Mouse (Mus musculus): ENCODE measurements around the gene Fgfrl1. TPM values are rescaled to one million over a fixed set of nuclear protein-coding genes. Genes with fewer than 3 reads are reported as not detected.
A peak's percentile ranks its signal among the peaks of the same experiment; 100 is the strongest.

The Fgfrl1 gene
- 6.4 and 8.2 TPM in 2 replicates for polyA plus RNA-seq (2011; ENCODE audit: insufficient read depth, insufficient read length, low replicate concordance, missing spikeins)

DNA sequence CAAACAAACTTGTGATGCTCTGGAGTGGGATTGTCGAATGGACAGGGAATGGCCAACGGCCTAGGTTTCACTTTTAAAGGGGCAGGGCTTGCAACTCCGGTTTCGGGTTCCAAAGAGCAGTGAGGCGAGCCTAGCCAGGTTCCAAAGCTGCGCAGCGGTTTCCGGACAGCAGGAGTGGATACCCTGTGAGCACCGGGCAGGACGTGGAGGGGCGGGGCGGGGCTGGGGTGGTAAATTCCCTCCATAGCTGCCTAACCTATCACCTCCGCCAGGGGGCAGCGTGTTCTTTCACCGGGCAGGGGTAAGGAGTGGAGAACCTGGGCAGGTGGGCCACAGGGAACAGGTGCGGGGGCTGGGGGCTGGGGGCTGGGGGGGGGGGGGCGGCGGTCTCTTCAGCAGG, at the start of gene Fgfrl1:
Gene Fgfrl1, plus strand, starts transcription at position 112 of the 400 bp plus-strand sequence.
- Histone ChIP-seq H3K4me3 (replicated peaks; ENCODE audit: control insufficient read depth, low read depth, low read length) (peak within 1 kb of the TSS; percentile 70), H3K27ac (ENCODE audit: control insufficient read depth, insufficient read depth, low read depth, low read length, poor library complexity) (no peak within 1 kb of the TSS), H3K4me1 (ENCODE audit: control insufficient read depth, insufficient read depth, low read length) (peaks cover 3% of the 10 kb centered on the region; the same call in 1 of the 2 replicates)
- TF ChIP-seq CTCF (IDR thresholded peaks at IDR 0.05; ENCODE audit: control insufficient read depth, insufficient read depth, low read length) (peak; percentile 66), POLR2A (IDR thresholded peaks at IDR 0.05; ENCODE audit: borderline replicate concordance, control insufficient read depth, low read depth, low read length) (no peak)
- WGBS = under 1% methylated on average over 16 of the region's 18 CpGs

DNA sequence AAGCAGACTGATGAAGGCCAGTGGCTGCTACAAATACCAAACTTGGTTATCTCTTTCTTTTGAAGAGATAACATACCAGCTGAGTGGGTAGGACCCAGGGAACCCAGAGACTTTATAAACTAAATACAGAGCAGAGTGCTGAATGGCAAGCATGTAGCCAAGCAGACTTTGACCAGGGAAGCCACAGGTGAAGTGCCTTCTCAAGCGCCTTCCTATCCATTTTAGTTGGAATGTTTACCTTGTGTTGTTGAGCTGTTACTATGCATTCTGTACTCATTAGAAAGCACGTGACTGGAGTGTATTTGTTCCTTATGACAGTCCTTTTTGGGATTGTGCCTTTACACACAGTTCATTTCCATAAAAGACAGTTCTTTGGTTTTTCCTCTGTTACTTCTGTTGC, 48.5 kb upstream of the Fgfrl1 start:
- H3K4me3 ChIP-seq (replicated peaks; ENCODE audit: control insufficient read depth, low read depth, low read length) = no peak overlapping the region
- TF ChIP-seq POLR2A (IDR thresholded peaks at IDR 0.05; ENCODE audit: borderline replicate concordance, control insufficient read depth, low read depth, low read length) (no peak), CTCF (IDR thresholded peaks at IDR 0.05; ENCODE audit: control insufficient read depth, insufficient read depth, low read length) (no peak)
- WGBS = 79% methylated on average over 2 of the region's 2 CpGs
- no peak overlapping the region for H3K27ac ChIP-seq (ENCODE audit: control insufficient read depth, insufficient read depth, low read depth, low read length, poor library complexity)
- no peaks in the 10 kb centered on the region for H3K4me1 ChIP-seq (ENCODE audit: control insufficient read depth, insufficient read depth, low read length)

DNA sequence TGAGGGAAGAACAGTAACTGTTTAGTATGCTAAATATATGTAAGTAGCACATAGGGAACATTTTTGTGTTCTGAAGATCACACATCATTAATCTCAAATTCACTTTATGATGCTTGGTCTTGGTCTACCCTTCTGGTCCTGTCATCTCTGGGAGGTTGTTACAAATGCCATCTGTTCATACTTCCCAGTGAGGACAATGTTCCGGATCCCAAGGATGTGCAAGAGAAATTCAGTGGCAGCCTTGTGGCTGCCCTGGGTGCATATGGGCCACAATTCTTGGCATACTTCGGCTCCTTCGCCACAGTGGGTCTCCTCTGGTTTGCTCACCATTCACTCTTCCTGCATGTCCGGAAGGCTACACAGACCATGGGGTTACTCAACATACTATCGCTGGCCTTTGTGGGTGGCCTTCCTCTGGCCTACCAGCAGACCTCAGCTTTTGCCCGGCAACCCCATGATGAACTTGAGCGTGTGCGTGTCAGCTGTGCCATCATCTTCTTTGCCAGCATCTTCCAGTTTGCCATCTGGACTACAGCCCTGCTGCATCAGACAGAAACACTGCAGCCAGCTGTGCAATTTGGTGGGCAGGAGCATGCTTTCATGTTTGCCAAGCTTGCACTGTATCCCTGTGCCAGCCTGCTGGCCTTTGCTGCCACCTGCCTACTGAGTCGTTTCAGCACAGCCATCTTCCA, 46.4 kb upstream of the Fgfrl1 start:
- no peak overlapping the region for H3K27ac ChIP-seq (ENCODE audit: control insufficient read depth, insufficient read depth, low read depth, low read length, poor library complexity)
- H3K4me3 ChIP-seq (replicated peaks; ENCODE audit: control insufficient read depth, low read depth, low read length) = no peak overlapping the region
- WGBS = 76% methylated on average over 9 of the region's 9 CpGs
- TF ChIP-seq POLR2A (IDR thresholded peaks at IDR 0.05; ENCODE audit: borderline replicate concordance, control insufficient read depth, low read depth, low read length) = no peak
- TF ChIP-seq CTCF (IDR thresholded peaks at IDR 0.05; ENCODE audit: control insufficient read depth, insufficient read depth, low read length) = 0 out of 2 replicates have a peak, but pooled peaks have one; percentile 4
- H3K4me1 ChIP-seq (ENCODE audit: control insufficient read depth, insufficient read depth, low read length) = no peaks in the 10 kb centered on the region

DNA sequence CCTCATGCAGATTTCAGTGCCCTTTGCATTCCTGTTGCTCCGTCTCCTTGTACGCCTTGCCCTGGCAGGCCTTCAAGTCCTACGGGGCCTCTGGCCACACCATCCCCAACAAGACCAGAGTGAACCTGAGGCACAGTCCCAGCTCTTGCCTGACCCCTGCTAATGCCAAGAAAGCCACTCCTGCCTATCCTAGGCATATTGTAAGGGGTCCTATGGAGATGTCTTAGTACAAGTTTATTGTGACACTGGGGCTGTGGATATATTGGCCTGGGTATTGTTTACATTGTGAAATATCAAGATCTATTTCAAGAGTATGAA, 45.9 kb upstream of the Fgfrl1 start:
- 95% methylated on average over 3 of the region's 3 CpGs for WGBS
- Histone ChIP-seq H3K27ac (ENCODE audit: control insufficient read depth, insufficient read depth, low read depth, low read length, poor library complexity) (no peak overlapping the region), H3K4me1 (ENCODE audit: control insufficient read depth, insufficient read depth, low read length) (no peaks in the 10 kb centered on the region), H3K4me3 (replicated peaks; ENCODE audit: control insufficient read depth, low read depth, low read length) (no peak overlapping the region)
- TF ChIP-seq CTCF (IDR thresholded peaks at IDR 0.05; ENCODE audit: control insufficient read depth, insufficient read depth, low read length) = no peak
- no peak for TF ChIP-seq POLR2A (IDR thresholded peaks at IDR 0.05; ENCODE audit: borderline replicate concordance, control insufficient read depth, low read depth, low read length)

DNA sequence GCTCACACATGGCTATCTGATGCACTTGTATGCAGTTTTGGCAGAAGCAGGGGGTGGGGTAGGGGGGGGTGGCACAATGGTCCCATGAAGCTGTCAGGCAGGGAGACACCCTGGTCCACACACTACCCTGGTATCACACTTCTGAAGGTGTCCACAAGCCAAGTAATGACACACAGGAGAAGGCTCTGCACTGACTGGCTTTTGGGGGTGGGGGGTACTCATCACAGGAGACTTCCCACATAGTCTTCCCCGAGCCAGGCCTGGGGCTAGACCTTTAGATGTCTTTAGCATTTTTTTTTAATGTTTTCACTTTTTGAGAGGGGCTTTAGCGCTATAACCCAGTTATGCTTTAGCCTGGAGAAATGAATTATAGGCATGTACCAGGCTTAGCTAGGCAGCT, 44.9 kb upstream of the Fgfrl1 start:
- Histone ChIP-seq H3K27ac (ENCODE audit: control insufficient read depth, insufficient read depth, low read depth, low read length, poor library complexity) (no peak overlapping the region), H3K4me3 (replicated peaks; ENCODE audit: control insufficient read depth, low read depth, low read length) (no peak overlapping the region), H3K4me1 (ENCODE audit: control insufficient read depth, insufficient read depth, low read length) (no peaks in the 10 kb centered on the region)
- WGBS = 85% methylated on average over 2 of the region's 2 CpGs
- TF ChIP-seq CTCF (IDR thresholded peaks at IDR 0.05; ENCODE audit: control insufficient read depth, insufficient read depth, low read length) (no peak), POLR2A (IDR thresholded peaks at IDR 0.05; ENCODE audit: borderline replicate concordance, control insufficient read depth, low read depth, low read length) (no peak)

DNA sequence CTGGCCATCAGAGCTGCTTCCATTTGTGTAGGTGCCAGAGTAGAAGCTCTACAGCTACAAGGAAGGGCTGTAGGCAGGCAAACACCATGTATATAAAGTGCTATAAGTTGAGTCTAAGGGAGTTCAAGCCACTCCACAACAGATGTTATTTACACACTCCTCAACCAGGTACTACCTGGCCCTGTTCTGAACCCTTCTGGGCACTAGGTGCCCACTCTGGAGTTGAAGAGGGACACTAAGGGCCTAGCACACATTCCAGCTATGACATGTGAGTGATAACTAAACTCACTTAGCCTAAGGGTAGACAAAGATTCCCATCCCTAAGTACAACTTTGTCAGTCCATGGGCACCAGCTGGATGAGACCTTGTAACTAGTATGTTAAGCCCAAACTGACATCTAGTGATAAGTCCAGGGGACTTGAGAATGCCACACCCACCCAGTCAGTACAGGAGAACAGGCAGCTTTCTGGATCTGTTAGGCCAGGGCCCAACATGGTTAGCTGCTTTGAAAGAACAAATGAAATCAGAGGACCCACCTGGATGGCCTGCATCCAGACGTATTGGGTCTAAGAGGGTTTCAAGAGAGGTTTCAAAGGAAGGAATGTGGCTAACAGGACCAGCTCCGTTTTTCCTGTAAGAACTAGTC, 44.2 kb upstream of the Fgfrl1 start:
- 84% methylated on average over 2 of the region's 2 CpGs for WGBS
- no peak overlapping the region for H3K4me3 ChIP-seq (replicated peaks; ENCODE audit: control insufficient read depth, low read depth, low read length)
- no peak for TF ChIP-seq POLR2A (IDR thresholded peaks at IDR 0.05; ENCODE audit: borderline replicate concordance, control insufficient read depth, low read depth, low read length)
- H3K27ac ChIP-seq (ENCODE audit: control insufficient read depth, insufficient read depth, low read depth, low read length, poor library complexity) = no peak overlapping the region
- H3K4me1 ChIP-seq (ENCODE audit: control insufficient read depth, insufficient read depth, low read length) = no peaks in the 10 kb centered on the region

DNA sequence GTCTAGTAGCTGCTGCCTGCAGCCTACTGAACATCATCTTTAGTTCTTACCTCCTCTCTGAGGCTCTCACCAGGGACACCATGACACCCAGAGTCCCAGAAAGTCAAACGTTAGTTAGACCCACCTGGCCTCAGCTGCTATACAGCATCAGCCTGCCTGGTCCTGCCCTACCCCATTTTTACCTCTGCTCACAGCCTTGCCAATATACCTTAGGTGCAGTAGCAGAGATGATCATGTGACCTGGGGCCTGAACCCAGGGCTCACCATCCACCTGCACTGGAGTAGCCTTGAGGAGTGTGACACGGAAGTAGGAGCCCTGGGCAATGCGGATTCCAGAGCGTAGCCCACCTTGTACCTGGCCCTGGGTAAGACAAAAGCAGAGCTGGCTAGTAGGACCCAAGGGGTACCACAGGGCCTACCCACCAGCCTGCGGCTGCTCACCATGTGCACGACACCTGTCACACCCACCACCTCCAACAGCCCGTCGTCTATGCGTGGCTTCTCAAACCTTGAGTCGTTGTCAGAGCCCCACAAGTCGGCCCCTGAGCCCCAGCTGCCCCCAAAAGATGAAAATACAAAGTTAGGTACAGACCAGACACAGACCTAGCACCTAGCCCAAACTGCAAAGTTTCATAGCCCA, 43.1 kb upstream of the Fgfrl1 start:
- WGBS = 89% methylated on average over 11 of the region's 11 CpGs

DNA sequence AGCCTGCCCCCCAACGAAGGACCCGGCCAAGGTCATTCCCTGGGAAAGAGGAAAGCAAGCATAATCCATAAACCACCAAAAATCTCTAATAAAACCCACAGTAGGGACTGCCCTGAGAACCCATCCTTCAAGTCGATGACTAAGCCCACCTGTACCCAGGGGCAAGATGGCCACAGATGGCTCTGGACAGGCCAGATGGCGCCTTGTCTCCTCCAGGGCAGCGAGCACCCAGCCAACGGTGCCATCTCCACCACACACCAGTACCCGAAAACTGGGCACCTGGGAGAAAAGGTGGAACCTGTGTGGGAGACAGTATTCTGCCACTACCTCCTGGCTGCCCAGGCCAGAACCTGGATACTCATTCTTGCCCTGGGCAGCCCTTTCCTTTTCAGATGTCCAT, 41.8 kb upstream of the Fgfrl1 start:
- WGBS = 82% methylated on average over 7 of the region's 7 CpGs
- H3K27ac ChIP-seq (ENCODE audit: control insufficient read depth, insufficient read depth, low read depth, low read length, poor library complexity) = no peak overlapping the region

More for the DNA sequence above, 43.1 kb upstream of the Fgfrl1 start:
- H3K4me3 ChIP-seq (replicated peaks; ENCODE audit: control insufficient read depth, low read depth, low read length) = no peak overlapping the region
- H3K4me1 ChIP-seq (ENCODE audit: control insufficient read depth, insufficient read depth, low read length) = no peaks in the 10 kb centered on the region
- no peak overlapping the region for H3K27ac ChIP-seq (ENCODE audit: control insufficient read depth, insufficient read depth, low read depth, low read length, poor library complexity)
- TF ChIP-seq POLR2A (IDR thresholded peaks at IDR 0.05; ENCODE audit: borderline replicate concordance, control insufficient read depth, low read depth, low read length) (no peak), CTCF (IDR thresholded peaks at IDR 0.05; ENCODE audit: control insufficient read depth, insufficient read depth, low read length) (no peak)

More for the DNA sequence above, 41.8 kb upstream of the Fgfrl1 start:
- TF ChIP-seq POLR2A (IDR thresholded peaks at IDR 0.05; ENCODE audit: borderline replicate concordance, control insufficient read depth, low read depth, low read length) (no peak), CTCF (IDR thresholded peaks at IDR 0.05; ENCODE audit: control insufficient read depth, insufficient read depth, low read length) (no peak)
- no peaks in the 10 kb centered on the region for H3K4me1 ChIP-seq (ENCODE audit: control insufficient read depth, insufficient read depth, low read length)
- H3K4me3 ChIP-seq (replicated peaks; ENCODE audit: control insufficient read depth, low read depth, low read length) = no peak overlapping the region

All from bone marrow, adult 2 months (tissue).